Mouse (Mus musculus): ENCODE measurements at regions not wholly inside any gene's neighbourhood (a gene's known extent, or its start where the extent isn't known, plus 50 kb on each side); places are given as distances from the start of the nearest gene placed in this dataset.

- no peak for TF ChIP-seq POLR2A (IDR thresholded peaks at IDR 0.05; ENCODE audit: insufficient read depth, low read depth, low read length)
- TF ChIP-seq EP300 (IDR thresholded peaks at IDR 0.05; ENCODE audit: insufficient read depth, low read depth, low read length), result no peak
- no peak for TF ChIP-seq CTCF (IDR thresholded peaks at IDR 0.05)
Measured at GRCm38 (mm10) chr19:60334521-60334920, 108.0 kb upstream of the Fam204a start.

All from heart, adult 2 months (tissue).